Mouse (Mus musculus): ENCODE results near the gene Heatr6.

GRCm38 (mm10) chr11:83810441-83810840 is 56.9 kb downstream of the Heatr6 start:
- TF ChIP-seq CTCF (IDR thresholded peaks at IDR 0.05; ENCODE audit: extremely low read depth, insufficient read depth, low read length) (no peak), POLR2A (IDR thresholded peaks at IDR 0.05; ENCODE audit: extremely low read depth, insufficient read depth, low read length) (no peak)
